Mouse (Mus musculus): ENCODE measurements around the gene Gm26620. TPM values are rescaled to one million over a fixed set of nuclear protein-coding genes. Genes with fewer than 3 reads are reported as not detected.

Gene Gm26620
- polyA plus RNA-seq, 1 experiment from 2014 or later, result not detected

DNA sequence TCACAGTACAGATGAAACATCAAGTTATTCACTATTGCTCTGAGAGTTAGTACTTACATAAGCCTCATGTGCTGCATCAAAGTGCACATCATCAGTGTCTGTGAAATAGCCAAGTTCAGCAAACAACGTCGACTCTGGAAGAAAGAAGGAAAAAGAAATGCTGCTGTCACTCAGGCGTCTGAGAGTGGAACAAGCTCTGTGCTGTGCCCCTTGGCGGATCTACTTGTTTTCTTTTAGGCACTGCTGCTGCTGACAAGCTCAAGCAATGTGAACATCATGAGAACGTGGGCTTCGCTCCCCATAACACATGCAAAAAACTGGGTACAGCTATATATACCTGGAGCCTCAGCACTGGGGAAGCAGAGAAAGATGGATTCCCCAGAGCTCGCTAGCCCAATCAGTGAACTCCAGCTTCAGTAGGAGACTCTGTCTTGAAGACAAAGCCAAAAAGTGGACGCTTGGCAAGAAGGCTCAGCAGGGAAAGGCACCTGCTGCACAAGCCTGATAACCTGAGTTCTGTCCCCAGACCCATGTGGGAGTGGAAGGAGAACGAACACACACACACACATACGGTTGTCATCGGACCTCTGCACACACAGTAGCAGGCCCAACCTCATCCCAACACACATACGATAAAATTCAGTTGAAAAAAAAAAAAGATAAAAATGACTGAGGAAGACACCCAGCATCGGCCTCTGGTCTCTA, 29.7 kb upstream of the Gm26620 start:
- Histone ChIP-seq H3K36me3 (ENCODE audit: control insufficient read depth, insufficient read depth, low read length) (no peaks in the 10 kb centered on the region), H3K4me3 (ENCODE audit: low read depth, low read length) (no peak overlapping the region), H3K4me2 (peak overlapping the region; percentile 36), H3K9ac (ENCODE audit: low read depth, low read length) (no peak overlapping the region), H3K27ac (ENCODE audit: low read depth, low read length) (peak overlapping the region; percentile 39), H3K27me3 (replicated peaks; ENCODE audit: control insufficient read depth, insufficient read depth, low read length) (no peaks in the 10 kb centered on the region), H3K9me3 (ENCODE audit: control insufficient read depth, low read length) (no peaks in the 10 kb centered on the region), H3K4me1 (replicated peaks; ENCODE audit: control insufficient read depth, insufficient read depth, low read length) (peaks cover 25% of the 10 kb centered on the region)
- DNase-seq (ENCODE audit: low spot score) (no peak), ATAC-seq (replicated peaks; ENCODE audit: low FRiP score) (peak; percentile 95)
- WGBS, result 58% methylated on average over 13 of the region's 13 CpGs

DNA sequence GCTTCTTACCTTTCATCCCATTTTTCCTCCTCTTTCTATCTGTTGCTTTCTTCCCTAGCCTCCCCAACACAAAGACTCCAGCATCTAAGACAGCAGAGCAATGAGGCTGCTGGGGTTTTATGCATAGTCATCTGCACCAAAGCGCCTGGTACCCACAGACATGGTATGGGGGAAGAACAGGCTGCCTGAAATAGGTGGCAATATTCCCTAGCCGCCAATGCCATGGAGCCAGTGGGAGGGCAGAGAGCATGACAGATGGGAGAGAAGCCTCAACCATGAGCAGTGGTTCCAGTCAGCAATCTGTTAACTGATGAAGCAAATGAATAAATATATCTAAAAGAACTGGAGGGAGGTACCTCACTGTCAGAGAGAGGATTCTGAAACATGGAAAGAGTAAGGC, 27.5 kb upstream of the Gm26620 start:
- H3K27ac ChIP-seq (ENCODE audit: low read depth, low read length), result 0 out of 2 replicates have a peak overlapping the region, but pooled peaks have one; percentile 7
- no peak for DNase-seq (ENCODE audit: low spot score)
- H3K9ac ChIP-seq (ENCODE audit: low read depth, low read length), result no peak overlapping the region
- ATAC-seq (replicated peaks; ENCODE audit: low FRiP score), result no peak
- no peaks in the 10 kb centered on the region for H3K36me3 ChIP-seq (ENCODE audit: control insufficient read depth, insufficient read depth, low read length)
- H3K27me3 ChIP-seq (replicated peaks; ENCODE audit: control insufficient read depth, insufficient read depth, low read length), result no peaks in the 10 kb centered on the region
- H3K4me2 ChIP-seq, result no peak overlapping the region
- H3K4me3 ChIP-seq (ENCODE audit: low read depth, low read length), result no peak overlapping the region
- peaks cover 30% of the 10 kb centered on the region for H3K4me1 ChIP-seq (replicated peaks; ENCODE audit: control insufficient read depth, insufficient read depth, low read length)
- WGBS, result 82% methylated on average over 2 of the region's 2 CpGs
- no peaks in the 10 kb centered on the region for H3K9me3 ChIP-seq (ENCODE audit: control insufficient read depth, low read length)

DNA sequence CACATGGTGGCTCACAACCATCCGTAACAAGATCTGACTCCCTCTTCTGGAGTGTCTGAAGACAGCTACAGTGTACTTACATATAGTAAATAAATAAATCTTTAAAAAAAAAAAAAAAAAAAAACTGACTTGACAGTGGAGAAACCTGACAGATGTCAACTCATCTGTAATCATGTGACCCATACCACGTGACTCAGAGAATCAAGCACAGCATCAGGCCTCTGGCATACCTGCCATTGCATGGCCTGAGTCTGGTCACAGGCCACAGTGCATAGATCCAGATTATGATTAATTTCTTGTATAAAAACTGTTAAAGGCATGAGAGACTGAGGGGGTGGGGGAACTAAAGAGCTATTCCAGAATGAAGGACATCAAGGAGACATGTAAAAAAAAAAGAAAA, 26.0 kb upstream of the Gm26620 start:
- Histone ChIP-seq H3K36me3 (ENCODE audit: control insufficient read depth, insufficient read depth, low read length) (no peaks in the 10 kb centered on the region), H3K27me3 (replicated peaks; ENCODE audit: control insufficient read depth, insufficient read depth, low read length) (no peaks in the 10 kb centered on the region), H3K9ac (ENCODE audit: low read depth, low read length) (no peak overlapping the region), H3K4me1 (replicated peaks; ENCODE audit: control insufficient read depth, insufficient read depth, low read length) (peaks cover 45% of the 10 kb centered on the region), H3K4me2 (no peak overlapping the region), H3K27ac (ENCODE audit: low read depth, low read length) (no peak overlapping the region), H3K9me3 (ENCODE audit: control insufficient read depth, low read length) (no peaks in the 10 kb centered on the region), H3K4me3 (ENCODE audit: low read depth, low read length) (no peak overlapping the region)
- DNase-seq (ENCODE audit: low spot score) (no peak), ATAC-seq (replicated peaks; ENCODE audit: low FRiP score) (no peak)
- 68% methylated on average over 1 of the region's 2 CpGs for WGBS

DNA sequence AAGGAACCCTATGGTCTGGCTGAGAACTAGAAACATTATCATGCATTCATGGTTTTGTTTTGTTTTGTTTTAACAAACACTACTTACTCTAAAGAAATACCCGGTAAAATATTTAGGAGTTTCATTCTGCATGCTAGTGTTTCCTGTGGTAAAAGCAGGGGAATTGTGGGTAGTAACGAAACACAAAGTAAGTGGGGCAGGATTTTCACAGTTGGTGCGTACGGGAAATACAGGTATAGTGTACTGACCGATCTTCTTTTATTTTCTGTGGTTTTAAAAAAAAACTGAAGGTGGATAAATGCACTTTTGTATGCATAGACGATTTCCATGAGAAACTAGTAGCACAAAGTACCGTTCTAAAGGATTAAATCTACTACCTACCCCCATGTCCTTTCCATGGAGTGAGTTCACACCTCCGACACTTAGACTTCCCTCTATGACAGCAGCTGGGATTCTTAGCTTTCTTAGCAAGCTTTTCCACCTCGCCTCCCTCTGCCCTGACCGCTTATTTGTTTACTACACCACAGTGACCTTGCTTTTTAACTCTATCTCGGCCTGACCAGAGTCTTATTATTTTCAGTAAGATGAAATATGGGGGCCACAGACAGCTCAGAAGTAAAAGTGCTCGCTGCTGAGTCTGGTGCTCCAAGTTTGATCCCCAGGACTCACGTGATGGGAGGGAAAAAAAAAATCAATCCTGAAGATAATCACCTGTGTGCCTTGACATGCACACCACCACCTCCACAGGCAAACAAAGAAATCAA, 23.0 kb upstream of the Gm26620 start:
- Histone ChIP-seq H3K27ac (ENCODE audit: low read depth, low read length) (no peak overlapping the region), H3K36me3 (ENCODE audit: control insufficient read depth, insufficient read depth, low read length) (0 out of 2 replicates have a peak, but pooled peaks cover 2% of the 10 kb centered on the region), H3K9ac (ENCODE audit: low read depth, low read length) (no peak overlapping the region), H3K9me3 (ENCODE audit: control insufficient read depth, low read length) (no peaks in the 10 kb centered on the region), H3K27me3 (replicated peaks; ENCODE audit: control insufficient read depth, insufficient read depth, low read length) (no peaks in the 10 kb centered on the region), H3K4me3 (ENCODE audit: low read depth, low read length) (0 out of 2 replicates have a peak overlapping the region, but pooled peaks have one; percentile 5), H3K4me2 (peak overlapping the region; percentile 47), H3K4me1 (replicated peaks; ENCODE audit: control insufficient read depth, insufficient read depth, low read length) (peaks cover 53% of the 10 kb centered on the region)
- no peak for ATAC-seq (replicated peaks; ENCODE audit: low FRiP score)
- WGBS, result 60% methylated on average over 13 of the region's 13 CpGs
- no peak for DNase-seq (ENCODE audit: low spot score)

DNA sequence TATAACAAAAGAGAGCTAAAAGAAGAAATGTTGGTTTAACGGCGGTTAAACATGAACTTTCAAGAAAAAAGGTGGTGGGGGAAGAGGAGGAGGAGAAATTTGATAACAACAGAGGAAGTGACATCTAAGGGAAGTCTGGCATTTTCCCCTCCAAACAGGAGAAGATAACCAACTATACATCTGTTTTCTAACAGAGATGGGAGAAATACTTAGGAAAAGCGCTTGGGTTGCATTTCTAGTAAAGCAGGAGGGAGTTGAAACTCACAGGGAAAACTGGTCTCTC, 22.5 kb upstream of the Gm26620 start:
- 0 out of 2 replicates have a peak overlapping the region, but pooled peaks have one; percentile 45 for H3K27ac ChIP-seq (ENCODE audit: low read depth, low read length)
- peaks cover 51% of the 10 kb centered on the region for H3K4me1 ChIP-seq (replicated peaks; ENCODE audit: control insufficient read depth, insufficient read depth, low read length)

DNA sequence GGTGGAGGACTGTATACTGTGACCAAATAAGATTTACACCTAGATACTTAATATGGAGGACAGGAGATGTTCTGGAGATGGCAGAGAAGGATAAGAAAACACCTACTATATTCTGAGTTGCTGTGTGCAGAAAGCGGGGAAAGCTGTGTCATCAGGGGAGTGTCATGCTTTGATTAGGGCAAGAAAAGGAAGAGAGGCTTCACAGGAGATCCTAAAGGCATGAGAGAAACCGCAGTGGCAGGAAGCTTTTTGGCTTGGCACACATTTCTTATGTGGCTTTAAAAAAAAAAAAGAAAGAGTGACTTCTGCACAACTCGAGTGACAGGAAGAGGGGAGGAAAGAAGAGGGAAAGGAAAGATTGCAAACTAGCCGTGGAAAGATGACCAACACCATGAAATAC, 21.8 kb upstream of the Gm26620 start:
- Histone ChIP-seq H3K27ac (ENCODE audit: low read depth, low read length) (peak overlapping the region; percentile 45; the same call in 1 of the 2 replicates), H3K4me3 (ENCODE audit: low read depth, low read length) (no peak overlapping the region), H3K36me3 (ENCODE audit: control insufficient read depth, insufficient read depth, low read length) (0 out of 2 replicates have a peak, but pooled peaks cover 2% of the 10 kb centered on the region), H3K27me3 (replicated peaks; ENCODE audit: control insufficient read depth, insufficient read depth, low read length) (no peaks in the 10 kb centered on the region), H3K9ac (ENCODE audit: low read depth, low read length) (no peak overlapping the region), H3K9me3 (ENCODE audit: control insufficient read depth, low read length) (no peaks in the 10 kb centered on the region), H3K4me2 (peak overlapping the region; percentile 47), H3K4me1 (replicated peaks; ENCODE audit: control insufficient read depth, insufficient read depth, low read length) (peaks cover 48% of the 10 kb centered on the region)
- ATAC-seq (replicated peaks; ENCODE audit: low FRiP score) (no peak), DNase-seq (ENCODE audit: low spot score) (no peak)
- whole genome bisulfite sequencing, result 28% methylated on average over 4 of the region's 4 CpGs

More for the DNA sequence above, 22.5 kb upstream of the Gm26620 start:
- Histone ChIP-seq H3K36me3 (ENCODE audit: control insufficient read depth, insufficient read depth, low read length) (0 out of 2 replicates have a peak, but pooled peaks cover 2% of the 10 kb centered on the region), H3K9me3 (ENCODE audit: control insufficient read depth, low read length) (no peaks in the 10 kb centered on the region), H3K4me2 (peak overlapping the region; percentile 47), H3K27me3 (replicated peaks; ENCODE audit: control insufficient read depth, insufficient read depth, low read length) (no peaks in the 10 kb centered on the region), H3K4me3 (ENCODE audit: low read depth, low read length) (0 out of 2 replicates have a peak overlapping the region, but pooled peaks have one; percentile 6), H3K9ac (ENCODE audit: low read depth, low read length) (no peak overlapping the region)
- DNase-seq (ENCODE audit: low spot score), result no peak
- 41% methylated on average over 3 of the region's 3 CpGs for WGBS
- no peak for ATAC-seq (replicated peaks; ENCODE audit: low FRiP score)

DNA sequence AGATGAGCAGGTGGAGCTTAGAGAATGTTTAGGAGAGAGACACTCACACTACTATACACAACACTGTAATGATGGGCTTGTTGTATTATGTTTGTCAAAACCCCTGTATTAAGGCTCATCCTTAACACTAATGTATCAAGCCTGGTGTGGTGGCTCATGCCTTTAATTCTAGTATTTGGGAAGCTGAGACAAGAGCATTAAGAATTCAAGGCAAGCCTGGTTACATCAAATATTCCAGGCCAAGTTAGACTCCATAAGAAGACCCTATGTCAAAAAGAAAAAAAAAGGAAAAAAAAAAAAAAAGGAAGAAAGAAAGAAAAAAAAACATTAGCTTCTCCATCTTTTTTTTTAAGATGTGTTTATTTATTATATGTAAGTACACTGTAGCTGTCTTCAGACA, 20.6 kb upstream of the Gm26620 start:
- ATAC-seq (replicated peaks; ENCODE audit: low FRiP score) (no peak), DNase-seq (ENCODE audit: low spot score) (no peak)
- H3K36me3 ChIP-seq (ENCODE audit: control insufficient read depth, insufficient read depth, low read length), result 0 out of 2 replicates have a peak, but pooled peaks cover 2% of the 10 kb centered on the region
- no peak overlapping the region for H3K27ac ChIP-seq (ENCODE audit: low read depth, low read length)
- H3K4me1 ChIP-seq (replicated peaks; ENCODE audit: control insufficient read depth, insufficient read depth, low read length), result peaks cover 46% of the 10 kb centered on the region
- H3K27me3 ChIP-seq (replicated peaks; ENCODE audit: control insufficient read depth, insufficient read depth, low read length), result no peaks in the 10 kb centered on the region
- no peak overlapping the region for H3K4me2 ChIP-seq
- H3K4me3 ChIP-seq (ENCODE audit: low read depth, low read length), result no peak overlapping the region
- H3K9ac ChIP-seq (ENCODE audit: low read depth, low read length), result no peak overlapping the region
- H3K9me3 ChIP-seq (ENCODE audit: control insufficient read depth, low read length), result no peaks in the 10 kb centered on the region

DNA sequence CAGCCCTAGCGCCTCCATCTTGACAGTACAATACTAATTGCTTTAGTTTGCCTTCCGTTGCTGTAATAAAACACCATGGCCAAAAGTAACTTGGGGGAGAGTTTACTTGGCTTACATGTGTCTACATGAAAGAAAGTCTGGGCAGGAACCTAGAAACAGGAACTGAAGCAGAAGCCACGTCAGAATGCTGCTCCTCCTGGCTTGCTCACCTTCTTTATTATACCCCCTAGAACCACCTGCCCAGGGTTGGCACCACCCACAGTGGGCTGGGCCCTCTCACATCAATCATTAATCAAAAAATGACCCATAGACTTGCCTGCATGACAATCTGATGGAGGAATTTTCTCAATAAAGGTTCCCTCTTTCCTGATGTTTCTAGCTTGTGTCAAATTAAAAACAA, 20.1 kb upstream of the Gm26620 start:
- Histone ChIP-seq H3K27ac (ENCODE audit: low read depth, low read length) (no peak overlapping the region), H3K4me1 (replicated peaks; ENCODE audit: control insufficient read depth, insufficient read depth, low read length) (peaks cover 43% of the 10 kb centered on the region), H3K36me3 (ENCODE audit: control insufficient read depth, insufficient read depth, low read length) (0 out of 2 replicates have a peak, but pooled peaks cover 2% of the 10 kb centered on the region), H3K4me2 (no peak overlapping the region), H3K9me3 (ENCODE audit: control insufficient read depth, low read length) (no peaks in the 10 kb centered on the region), H3K4me3 (ENCODE audit: low read depth, low read length) (no peak overlapping the region), H3K27me3 (replicated peaks; ENCODE audit: control insufficient read depth, insufficient read depth, low read length) (no peaks in the 10 kb centered on the region), H3K9ac (ENCODE audit: low read depth, low read length) (no peak overlapping the region)
- ATAC-seq (replicated peaks; ENCODE audit: low FRiP score) (no peak), DNase-seq (ENCODE audit: low spot score) (no peak)
- 63% methylated on average over 3 of the region's 3 CpGs for WGBS
